Mouse (Mus musculus) right cerebral cortex, postnatal 4 days (tissue): ENCODE data around the gene C1qtnf2.

Experiments
- DNase-seq: peaks from one replicate; pipeline ENCODE4 v3.0.0-alpha.2; 2022

The C1qtnf2 gene

GRCm38 (mm10) chr11:43539863-43540262 lies 65.8 kb downstream of the C1qtnf2 start:
- no peak for DNase-seq
